Mouse (Mus musculus) heart, adult 10 weeks (tissue): Measurements from ENCODE around the gene Il20rb. TPM values are rescaled to one million over a fixed set of nuclear protein-coding genes. Genes with fewer than 3 reads are reported as not detected.

ENCODE experiments used
- polyA plus RNA-seq: library from polyadenylated mRNA; stranded (reverse); fragments of 350-450 nt; fragmentation: Illumina TruSeq; extraction: RNeasy Lipid Tissue Mini Kit (QIAGEN cat#74804); gene quantifications from one replicate; pipeline ENCODE4 v1.2.3, GENCODE M21; 2014; ENCODE audit warnings: low read depth, low replicate concordance

Il20rb gene
- polyA plus RNA-seq = 1.2 TPM

GRCm38 (mm10) chr9:100486431-100486830 is at the start of gene Il20rb:
Gene Il20rb, minus strand, starts transcription at chr9:100486788.

Other genes with a start within 250 kb of the Il20rb start
- gene Nck1, start 59.3 kb upstream of the Il20rb start, polyA plus RNA-seq = 49.3 TPM
- 5.9 TPM for gene Slc35g2, start 84.3 kb upstream of the Il20rb start, polyA plus RNA-seq
- 15.4 TPM for gene Stag1, start 111.0 kb upstream of the Il20rb start, polyA plus RNA-seq